Mouse (Mus musculus) T-helper 2 cell (primary cell): ENCODE measurements around the gene Dcp1b.

ENCODE experiments used
- in situ Hi-C: fragments of 300-600 bp; cut with MboI, MseI; formaldehyde crosslinking; loops from one replicate; pipeline ENCODE4 v1.15.1; 2025; ENCODE audit warnings: high pct_unique_total_duplicates

The Dcp1b gene

DNA sequence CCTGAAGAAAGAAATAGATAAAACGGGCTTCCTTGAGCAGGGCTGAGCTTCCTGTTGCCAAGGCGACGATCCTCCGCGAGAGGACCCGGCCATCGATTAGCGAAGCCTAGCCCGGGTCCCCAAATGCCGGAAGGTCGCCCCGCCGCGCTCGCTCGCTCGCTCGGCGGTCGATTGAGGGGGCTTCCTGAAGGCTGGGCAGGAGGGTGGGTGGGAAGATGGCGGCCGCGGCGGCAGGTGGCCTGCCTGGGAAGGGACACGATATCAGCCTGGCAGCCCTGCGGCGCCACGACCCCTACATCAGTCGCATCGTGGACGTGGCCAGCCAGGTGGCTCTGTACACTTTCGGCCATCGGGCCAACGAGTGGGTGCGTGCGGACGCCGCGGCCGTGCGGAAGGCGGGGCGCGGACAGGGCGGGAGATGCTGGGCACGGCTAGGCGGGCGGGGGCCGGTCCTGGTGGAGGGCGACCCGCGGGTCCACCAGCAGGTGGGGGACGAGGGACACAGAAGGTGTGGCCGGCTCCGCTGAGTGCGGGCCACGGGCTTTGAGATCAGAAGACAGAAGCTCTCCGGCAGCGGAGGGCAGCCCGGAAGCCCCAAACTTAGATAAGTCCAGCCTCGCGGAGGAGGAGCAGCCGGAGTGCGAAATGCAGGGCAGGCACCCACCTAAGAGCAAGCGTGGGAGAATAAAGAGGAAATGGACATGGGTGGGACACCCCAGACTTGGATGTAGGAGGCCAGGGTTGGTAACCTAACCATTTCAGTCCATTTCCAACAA is at the start of gene Dcp1b:
TSS of gene Dcp1b (plus strand) at position 176 of the 776 bp plus-strand sequence.
- in situ Hi-C loops = no loop called here

DNA sequence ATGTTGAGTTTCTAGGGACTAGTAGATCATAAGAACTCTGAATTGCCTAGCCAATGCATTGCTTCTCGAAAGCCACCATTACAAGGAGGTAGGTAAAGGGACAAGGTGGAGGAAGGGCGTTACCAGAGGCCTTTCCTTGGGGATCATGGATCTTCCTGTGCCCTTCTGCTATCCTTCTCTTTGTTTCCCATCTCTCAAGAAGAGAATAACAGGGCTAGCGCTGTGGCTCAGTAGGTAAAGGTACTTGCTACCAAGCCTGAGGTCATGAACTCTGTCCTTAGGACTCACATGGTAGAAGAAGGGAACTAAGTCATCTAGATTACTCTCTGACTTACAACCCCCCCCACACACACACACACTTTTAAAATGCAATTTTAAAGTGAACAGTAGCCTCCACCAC is 48.1 kb upstream of the Dcp1b start:
- in situ Hi-C loops = loop anchor here (25.0 kb wide), 1 partner anchor 490 kb away; no protein-coding TSS in a partner anchor

DNA sequence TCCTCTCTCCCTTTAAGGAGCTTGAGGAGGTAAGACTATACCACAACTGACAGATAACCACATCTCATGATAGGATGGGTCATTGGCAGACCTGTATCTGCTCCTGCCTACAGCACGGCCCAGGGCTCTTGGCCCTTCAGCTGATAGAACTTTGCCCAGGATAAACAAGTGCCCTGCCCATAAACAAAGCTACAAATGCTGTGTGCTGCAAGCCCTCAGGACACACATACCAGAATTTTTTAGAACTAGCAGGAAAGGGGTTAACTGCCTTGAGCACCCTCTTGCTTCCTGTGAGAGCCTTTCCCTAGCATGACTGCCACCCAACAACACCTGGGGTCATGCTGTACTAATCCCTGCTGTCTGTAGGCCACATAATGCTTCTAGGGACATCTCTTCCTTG is 47.0 kb upstream of the Dcp1b start:
- in situ Hi-C loops = loop anchor here (25.0 kb wide), 1 partner anchor 491 kb away; no protein-coding TSS in a partner anchor

DNA sequence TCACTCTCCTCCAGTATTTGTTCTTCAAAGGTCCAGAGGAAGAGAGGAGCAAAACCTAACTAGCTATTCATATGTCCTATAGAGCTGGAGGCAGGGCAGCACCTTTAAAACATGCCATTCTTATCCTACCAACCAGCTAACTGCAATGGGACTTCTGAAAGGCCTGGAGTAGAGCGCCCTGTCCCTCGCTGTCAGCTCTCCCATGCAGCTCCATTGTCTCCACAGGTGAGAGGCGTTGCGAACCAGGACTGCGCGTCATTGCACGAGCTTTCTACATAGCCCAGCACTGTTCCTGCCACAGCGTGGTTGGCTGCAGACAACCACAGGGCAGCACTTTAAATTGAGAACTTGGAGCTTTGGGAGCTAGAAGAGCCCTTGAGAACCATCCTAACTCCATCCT is 46.5 kb upstream of the Dcp1b start:
- in situ Hi-C loops = loop anchor here (25.0 kb wide), 1 partner anchor 491 kb away; no protein-coding TSS in a partner anchor

DNA sequence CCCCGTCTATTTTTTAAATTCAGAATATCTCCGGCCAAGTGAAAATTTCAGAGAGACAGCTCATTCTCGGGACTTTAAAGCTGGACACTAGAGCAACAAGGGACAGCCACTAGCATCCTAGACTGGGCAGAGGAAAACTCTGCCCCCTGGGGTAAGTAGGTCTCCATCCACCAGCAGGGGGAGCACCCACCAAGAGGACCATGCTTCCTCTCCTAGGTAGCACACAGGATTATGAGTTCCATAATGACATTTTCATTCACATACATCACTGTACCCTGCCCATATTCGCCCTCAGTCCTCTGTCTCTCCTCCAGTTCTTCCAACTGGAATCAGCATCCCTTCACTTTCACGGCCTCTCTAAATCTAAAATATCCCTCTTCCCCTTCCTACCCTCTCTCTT is 45.4 kb upstream of the Dcp1b start:
- in situ Hi-C loops = loop anchor here (25.0 kb wide), 1 partner anchor 492 kb away; no protein-coding TSS in a partner anchor

DNA sequence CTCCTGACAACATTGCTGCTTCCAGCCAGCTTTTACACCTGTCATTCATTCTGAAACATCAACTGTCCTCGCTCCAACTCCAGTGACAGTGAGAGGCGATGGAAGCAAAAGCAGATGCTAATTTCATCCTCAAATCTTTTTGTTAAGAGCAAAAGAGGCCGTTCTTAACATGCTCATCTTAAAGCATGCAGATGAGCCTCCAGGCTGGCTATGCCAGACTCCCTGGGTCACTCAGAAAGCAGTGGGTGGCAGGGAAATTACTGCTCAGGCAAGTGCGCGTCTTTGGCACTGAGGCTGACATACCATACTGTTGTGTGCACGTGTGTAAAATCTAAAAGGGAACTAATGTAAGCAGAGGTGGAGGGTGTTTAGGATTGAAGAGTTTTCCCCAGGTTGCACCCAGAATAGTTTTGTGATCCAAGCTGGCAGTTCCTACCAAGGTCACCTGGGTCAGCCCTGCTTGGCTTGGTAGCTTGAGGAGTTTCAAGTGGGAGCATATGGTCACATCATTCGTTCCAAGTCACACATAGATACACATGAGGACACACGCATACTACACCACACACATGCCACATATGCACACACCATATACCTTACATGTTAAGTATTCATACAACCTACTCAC is 42.8 kb upstream of the Dcp1b start:
- in situ Hi-C loops = loop anchor here (25.0 kb wide), 1 partner anchor 495 kb away; no protein-coding TSS in a partner anchor

DNA sequence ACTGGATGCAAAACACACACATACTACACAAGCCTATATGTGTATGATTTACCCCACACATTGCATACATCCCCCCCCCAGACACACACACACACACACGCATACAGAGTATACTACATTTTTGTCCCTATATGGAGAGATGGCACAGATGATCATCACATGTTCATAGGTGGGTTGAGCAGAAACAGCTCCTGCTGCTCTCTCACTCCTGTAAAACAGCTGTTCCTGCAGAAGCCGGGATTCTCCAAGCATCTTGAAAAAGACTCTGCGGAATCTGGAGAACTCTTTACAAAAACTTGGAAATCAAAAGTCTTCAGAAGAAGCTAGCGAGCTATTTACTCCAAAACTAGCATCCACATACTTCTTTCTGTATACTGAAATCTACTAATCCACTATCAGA is 42.2 kb upstream of the Dcp1b start:
- in situ Hi-C loops = loop anchor here (25.0 kb wide), 1 partner anchor 496 kb away; no protein-coding TSS in a partner anchor

DNA sequence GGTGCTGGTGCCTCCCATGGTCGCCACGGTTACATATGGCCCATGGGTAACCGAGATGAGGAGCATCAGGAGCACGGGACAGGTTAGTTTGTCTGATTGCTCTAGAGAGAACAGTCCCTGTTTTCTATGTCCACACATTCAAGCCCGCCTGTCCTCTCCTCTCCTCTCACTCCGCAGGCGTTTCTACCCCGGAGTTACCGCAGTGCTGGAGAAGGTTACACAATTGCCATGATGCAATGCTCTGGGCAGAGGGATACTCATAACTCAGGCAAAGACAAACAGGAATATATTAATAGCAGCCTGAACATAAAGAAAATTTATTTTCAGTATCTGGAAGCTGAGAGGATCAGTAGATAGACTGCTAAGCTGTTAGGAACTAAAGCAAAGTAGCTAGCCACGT is 37.3 kb upstream of the Dcp1b start:
- in situ Hi-C loops = loop anchor here (25.0 kb wide), 1 partner anchor 500 kb away; no protein-coding TSS in a partner anchor

DNA sequence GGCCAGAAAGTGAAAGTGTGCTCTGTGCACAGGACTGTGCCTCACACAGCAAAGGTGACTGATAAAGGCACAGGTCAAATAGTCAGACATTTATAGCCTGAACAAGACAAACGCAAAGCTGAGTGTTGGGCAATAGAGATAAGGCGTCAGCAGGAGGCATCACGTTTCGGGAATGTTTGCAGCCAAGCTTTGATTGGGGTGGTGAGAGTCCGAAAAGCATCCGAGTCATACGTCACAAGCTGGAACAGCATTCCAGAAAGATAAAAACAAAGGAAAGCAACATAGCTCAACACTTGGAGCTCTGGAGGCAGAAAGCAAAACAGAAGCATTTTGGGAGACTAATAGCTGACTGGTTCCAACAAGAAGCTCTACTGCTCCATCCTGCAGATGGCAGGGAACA is 35.5 kb upstream of the Dcp1b start:
- in situ Hi-C loops = loop anchor here (25.0 kb wide), 1 partner anchor 502 kb away; no protein-coding TSS in a partner anchor

DNA sequence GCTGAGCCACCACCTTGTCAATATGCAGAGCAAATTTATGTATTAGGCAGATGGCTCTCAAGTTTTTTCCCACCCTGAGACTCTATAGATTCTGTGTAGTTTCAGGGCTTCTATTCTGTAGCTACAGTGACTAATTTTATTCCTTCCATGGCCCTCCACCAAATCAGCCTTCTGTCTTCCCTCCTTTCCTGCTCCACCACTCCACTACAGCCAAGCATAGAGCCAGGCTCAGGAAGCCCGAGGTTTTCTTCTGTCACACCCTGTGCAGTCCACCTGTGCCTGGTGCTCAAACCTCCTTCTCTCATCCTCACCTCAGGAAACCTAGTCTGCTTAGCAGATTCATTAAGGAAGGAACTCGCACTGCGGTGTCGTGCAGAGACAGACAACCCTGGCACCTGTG is 29.9 kb upstream of the Dcp1b start:
- in situ Hi-C loops = loop anchor here (10.0 to 25.0 kb wide), 2 partner anchors 508 to 810 kb away; no protein-coding TSS in a partner anchor

DNA sequence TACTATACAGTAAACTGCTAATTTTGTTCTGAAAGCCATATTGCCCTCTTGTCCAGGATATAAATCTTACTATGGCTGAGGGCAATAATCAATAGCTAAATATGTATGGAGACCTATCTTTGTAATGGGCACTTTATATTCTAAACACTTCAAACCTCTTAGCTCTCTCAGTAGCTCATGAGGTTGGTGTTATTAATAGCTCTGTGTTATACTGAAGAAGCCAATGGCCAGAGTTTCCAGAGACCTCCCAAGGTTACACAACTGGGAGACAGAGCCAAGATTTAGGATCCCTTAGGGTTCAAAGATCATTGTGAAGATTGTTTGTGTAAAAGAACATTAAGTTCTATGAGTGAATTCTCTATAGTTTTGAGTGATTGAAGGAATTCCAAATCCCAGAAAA is 9.4 kb upstream of the Dcp1b start:
- in situ Hi-C loops = no loop called here

DNA sequence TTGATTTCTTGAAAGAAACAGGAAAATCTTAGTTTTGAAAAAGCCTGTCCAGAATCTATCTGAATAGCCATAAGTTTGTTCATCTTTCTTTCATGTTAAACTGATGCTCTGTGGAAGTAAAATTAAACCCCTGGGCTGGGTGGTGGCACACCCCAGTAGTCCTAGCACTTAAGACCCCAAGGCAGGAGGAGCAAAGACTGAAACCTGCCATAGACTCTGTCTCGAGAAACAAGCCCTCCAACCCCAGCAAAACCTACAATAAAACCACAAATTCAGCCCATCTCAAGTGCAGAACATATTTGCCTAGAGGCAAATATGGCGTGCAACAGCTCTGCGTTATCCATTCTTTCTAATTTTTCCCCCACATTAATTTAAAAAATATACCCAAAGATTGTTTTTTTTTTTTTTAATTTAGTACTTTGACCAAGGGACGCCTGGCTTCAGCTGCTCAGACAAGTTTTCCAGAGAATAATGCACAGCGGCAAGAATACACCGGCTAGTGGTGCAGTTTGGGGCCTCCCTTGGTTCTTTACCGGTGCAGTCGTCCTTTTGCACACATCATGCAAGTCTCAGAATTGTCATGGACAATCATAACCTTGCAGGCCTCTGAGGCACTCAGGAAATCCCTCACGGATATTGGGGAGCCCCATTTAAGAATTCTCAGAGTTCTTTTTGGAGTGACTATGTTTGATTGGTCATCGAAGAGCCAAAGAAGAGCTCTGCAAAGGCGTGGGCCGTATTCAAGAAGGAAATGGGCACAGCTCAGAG is 562 bp upstream of the Dcp1b start:
- in situ Hi-C loops = no loop called here

DNA sequence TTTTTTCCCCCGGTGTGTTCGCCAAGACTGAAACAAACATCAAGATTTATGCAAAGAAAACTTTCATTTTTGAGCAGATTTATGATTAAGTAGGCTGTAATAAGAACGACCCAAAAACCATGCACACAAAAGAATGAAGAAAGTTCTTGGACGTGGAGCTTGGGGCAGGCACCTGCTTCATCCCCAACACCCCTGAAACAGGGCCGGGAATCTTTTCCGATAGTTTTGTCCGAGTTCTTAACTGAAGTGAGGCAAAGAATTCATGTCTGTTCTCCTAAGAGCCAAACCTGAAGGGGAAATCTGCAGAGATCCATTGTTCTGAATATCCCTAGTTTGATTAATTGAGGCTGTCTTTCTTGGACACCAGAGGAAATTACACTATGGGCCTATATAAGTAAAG is 1.1 kb downstream of the Dcp1b start:
- in situ Hi-C loops = no loop called here

DNA sequence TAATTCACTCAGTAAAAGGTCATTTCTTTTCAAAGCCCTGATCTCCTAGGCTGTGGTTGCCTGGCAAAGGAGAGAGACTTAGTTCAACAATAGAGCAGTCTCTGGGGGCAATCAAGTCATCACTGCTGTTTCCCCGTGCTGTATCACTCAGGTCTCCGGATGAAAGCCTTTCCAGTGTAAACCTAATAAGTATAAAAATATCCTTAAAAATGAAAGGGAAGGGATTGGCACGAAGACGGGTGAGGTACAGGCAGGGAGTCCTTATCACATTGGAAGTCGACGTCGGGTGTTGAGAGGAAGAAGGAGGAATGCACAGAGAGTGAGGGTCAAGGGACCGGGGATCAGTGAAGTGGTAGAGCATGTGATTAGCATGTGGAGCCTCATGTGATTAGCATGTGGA is 2.0 kb downstream of the Dcp1b start:
- in situ Hi-C loops = no loop called here

DNA sequence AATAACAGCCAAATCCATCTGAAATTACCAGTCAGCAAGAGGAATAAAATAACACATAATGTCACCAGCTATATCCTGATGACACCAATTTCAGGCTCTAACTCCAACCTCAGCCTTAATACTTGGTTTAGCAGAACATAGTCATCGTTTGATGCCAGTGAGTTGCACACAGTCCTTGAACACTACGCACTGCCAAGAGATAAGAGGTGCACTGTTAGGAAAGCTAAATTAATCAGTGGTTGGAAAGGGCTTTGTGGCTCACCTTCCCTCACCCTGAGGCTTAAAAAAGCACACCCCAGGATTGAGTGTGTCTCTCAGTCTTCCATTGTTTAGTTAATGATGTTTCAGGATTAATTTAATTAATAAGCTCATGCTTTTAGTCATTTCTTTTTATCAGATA is 5.1 kb downstream of the Dcp1b start:
- in situ Hi-C loops = no loop called here

DNA sequence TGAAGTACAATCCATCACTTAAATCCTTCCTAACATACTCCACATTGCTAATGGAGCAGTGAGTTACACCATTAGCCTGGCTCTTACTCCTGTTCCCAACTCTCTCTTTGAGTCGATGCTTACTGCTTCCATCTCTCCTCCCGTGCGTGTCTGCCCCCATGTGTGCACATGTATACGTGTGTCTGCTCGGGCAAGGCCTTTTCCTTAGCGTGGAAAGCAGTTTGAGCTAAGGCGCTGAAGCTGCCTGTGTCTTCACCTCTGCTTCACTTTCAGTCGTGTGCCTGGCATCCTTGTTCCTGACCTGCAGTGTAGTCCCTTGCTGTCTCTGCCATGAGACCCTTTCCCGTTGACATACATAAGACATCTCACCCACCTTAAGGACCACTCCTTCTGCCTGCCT is 7.2 kb downstream of the Dcp1b start:
- in situ Hi-C loops = no loop called here

DNA sequence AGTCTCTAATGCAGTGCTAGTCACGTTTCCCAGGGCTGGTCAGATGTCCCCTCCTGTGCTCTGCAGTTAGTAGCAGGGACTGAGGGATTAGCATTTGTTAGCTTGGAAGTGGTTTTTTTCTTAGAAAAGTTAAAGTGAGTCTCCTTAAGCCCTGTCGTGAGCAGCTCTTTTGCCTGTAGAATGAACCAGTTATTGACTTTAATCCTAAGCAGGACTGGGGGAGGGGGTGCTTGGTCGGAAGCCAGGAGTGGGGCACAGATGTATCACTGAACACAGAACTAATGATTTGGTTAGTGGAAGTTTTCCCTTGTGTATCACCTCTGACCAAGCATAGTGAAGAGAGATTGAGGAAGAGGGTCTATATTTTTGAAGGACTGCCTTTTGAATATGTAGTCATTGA is 8.7 kb downstream of the Dcp1b start:
- in situ Hi-C loops = no loop called here

DNA sequence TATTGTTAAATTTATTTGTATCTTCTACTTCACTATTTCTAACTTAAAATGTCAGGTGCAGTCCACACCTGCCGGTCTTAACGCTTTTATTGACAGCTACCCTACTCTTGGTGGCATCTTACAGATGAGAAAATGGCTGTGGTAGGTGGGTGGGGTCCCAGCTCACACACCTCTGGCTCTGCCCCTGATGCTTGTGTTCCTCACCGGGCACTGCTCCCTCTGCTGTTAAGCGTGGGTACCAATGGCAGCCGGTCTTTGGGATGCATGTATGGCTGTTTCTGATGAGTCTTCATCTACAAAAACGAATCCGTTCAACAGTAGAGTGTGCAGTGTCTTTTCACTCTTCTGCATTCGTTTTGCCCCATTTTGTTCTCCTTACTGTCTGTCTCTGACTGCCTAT is 11.6 kb downstream of the Dcp1b start:
- in situ Hi-C loops = no loop called here

DNA sequence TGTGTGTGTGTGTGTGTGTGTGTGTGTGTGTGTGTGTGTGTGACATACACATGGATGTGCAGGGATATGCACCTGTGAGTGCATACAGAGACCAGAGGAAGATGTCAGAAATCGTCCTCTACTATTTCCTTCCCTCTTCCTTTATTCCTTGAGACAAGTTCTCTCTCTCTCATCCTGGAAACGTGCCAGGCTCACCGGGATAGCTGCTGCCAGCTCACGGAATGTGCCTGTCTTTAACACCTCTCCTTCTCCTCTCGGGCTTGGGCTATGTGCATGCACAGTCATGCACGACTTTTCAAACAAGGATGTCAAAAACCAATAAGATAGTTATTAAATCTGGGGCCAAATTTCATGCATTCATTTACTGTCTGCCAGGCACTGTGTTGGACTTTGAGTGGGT is 12.6 kb downstream of the Dcp1b start:
- in situ Hi-C loops = no loop called here

DNA sequence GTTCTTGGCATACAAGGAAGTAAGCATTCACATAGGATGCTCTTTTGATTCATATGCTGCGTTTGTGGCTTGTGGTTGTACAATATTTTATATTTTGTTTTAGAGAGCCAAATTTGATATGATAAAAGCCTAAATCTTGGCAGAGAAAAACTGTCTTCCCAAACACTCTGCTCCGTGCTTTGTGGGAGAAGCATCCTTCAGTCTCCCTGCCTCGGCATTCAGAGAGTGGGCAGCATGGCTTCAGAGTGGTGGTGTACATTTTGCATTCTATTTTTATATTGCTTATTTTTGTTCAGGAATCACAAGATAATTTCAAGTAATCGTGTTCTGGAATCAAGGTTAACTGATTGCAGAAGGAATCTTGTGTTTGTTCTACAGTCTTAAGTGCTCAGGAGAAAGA is 16.4 kb downstream of the Dcp1b start:
- in situ Hi-C loops = no loop called here

DNA sequence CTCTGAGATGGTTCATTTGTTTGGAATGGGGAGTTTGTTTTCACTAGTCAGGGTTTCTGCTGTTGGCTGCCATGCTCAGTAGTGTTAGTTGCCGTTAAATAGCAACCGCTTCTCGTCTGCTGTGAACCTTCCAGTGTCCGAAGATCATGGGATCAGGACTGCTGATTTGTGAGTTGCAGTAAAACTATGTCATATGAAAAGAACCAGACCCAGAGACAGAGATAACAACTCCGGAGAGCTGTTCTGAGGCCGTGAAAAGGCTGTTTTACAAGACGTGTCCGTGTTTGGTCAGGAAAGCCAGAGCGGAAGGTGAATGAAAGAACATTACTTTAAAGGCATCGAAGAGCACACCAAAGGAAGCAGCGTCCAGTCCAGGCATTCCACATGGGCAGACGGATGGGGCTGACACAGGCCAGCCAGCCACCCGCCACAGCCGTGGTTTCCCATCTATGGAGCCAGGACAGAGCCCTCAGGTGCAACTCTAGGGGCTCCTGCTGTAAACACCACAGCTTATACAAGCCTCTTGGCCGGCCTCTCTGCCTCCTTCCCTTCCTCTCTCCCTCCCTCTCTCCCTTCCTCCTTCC is 18.6 kb downstream of the Dcp1b start:
- in situ Hi-C loops = no loop called here

DNA sequence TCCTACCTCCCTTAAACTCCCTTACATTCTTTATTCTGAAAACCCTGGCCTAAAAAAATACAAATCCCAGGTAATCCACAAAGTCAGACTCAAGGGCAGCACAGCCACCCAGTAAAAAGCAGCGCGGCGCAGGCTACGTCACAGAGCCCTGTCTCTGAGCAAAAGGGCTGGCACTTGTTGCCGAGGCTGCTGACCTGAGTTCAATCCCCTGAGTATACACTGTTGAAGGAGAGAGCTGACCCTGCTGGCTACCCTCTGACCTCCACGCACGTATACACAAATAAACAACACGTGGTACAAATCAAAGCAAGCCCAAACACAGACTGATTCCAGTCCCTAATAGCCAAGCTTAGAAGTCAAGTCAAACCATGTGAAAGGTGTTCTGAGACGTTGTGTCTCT is 19.1 kb downstream of the Dcp1b start:
- in situ Hi-C loops = no loop called here
